Mouse (Mus musculus) intestine, postnatal 0 days (tissue): ENCODE measurements around the gene Usp47. TPM values are rescaled to one million over a fixed set of nuclear protein-coding genes. Genes with fewer than 3 reads are reported as not detected.
A peak's percentile ranks its signal among the peaks of the same experiment; 100 is the strongest.
"Not testable (repeated sequence)": the region's sequence is repeated elsewhere in the genome, so short reads cannot be mapped to it uniquely, and the experiment has no call there.

Experiments used
- ATAC-seq: fragments of 200-750 bp; cut with Nextera tagmentation; 2 replicates; pipeline ENCODE4 v1.8.0; 2017; ENCODE audit warnings: mild to moderate bottlenecking, moderate TSS enrichment, moderate library complexity
- H3K27ac ChIP-seq: fragments of 300-500 bp; sonication (generic); 2 replicates; pipeline ENCODE4 v1.5.1; 2014; ENCODE audit warnings: mild to moderate bottlenecking, low read depth, low read length, moderate library complexity
- H3K27me3 ChIP-seq: fragments of 300-500 bp; sonication (generic); replicated peaks from 2 replicates; pipeline ENCODE4 v1.6.1; 2014; ENCODE audit warnings: low read length, mixed read lengths; ENCODE audit not compliant: control insufficient read depth, insufficient read depth
- H3K36me3 ChIP-seq: fragments of 300-500 bp; sonication (generic); 2 replicates; pipeline ENCODE4 v1.6.1; 2014; ENCODE audit warnings: mild to moderate bottlenecking, moderate library complexity; ENCODE audit not compliant: control insufficient read depth, insufficient read depth
- H3K4me1 ChIP-seq: fragments of 300-500 bp; sonication (generic); replicated peaks from 2 replicates; pipeline ENCODE4 v1.6.1; 2014; ENCODE audit warnings: antibody characterized with exemption, low read length, mixed read lengths; ENCODE audit not compliant: control insufficient read depth, insufficient read depth
- H3K4me2 ChIP-seq: fragments of 300-500 bp; sonication (generic); replicated peaks from 2 replicates; pipeline ENCODE4 v1.6.1; 2014; ENCODE audit warnings: low read depth, mild to moderate bottlenecking, moderate library complexity
- H3K4me3 ChIP-seq: fragments of 300-500 bp; sonication (generic); 2 replicates; pipeline ENCODE4 v1.5.1; 2014; ENCODE audit warnings: low read depth, low read length
- H3K9ac ChIP-seq: fragments of 300-500 bp; sonication (generic); 2 replicates; pipeline ENCODE4 v1.6.1; 2014; ENCODE audit warnings: mild to moderate bottlenecking, low read depth, low read length
- H3K9me3 ChIP-seq: fragments of 300-500 bp; sonication (generic); 2 replicates; pipeline ENCODE4 v1.6.1; 2016; ENCODE audit warnings: mixed run types; ENCODE audit not compliant: control insufficient read depth
- CTCF ChIP-seq: sonication (generic); IDR thresholded peaks from 2 replicates; pipeline ENCODE4 v1.5.1; 2016; ENCODE audit warnings: low read depth, mild to moderate bottlenecking, control low read depth, antibody characterized with exemption, moderate library complexity
- WGBS: fragments of 180-500 bp; shearing (Covaris S2); extraction: QIAGEN DNeasy Blood & Tissue Kit; methylation state at CpG from one replicate; pipeline ENCODE4 v1.1.7; 2014; 5-methylcytosine and 5-hydroxymethylcytosine counted together
- polyA plus RNA-seq: library from polyadenylated mRNA; unstranded; fragments of >200 nt; fragmentation: Nextera tagmentation; extraction: Ambion mirVana; gene quantifications from 2 replicates; pipeline ENCODE4 v1.2.1, GENCODE M21; 2015

The Usp47 gene
- polyA plus RNA-seq, 1 experiment from 2014 or later, result 26.9 TPM

- H3K9ac ChIP-seq, result no peak overlapping the region
- H3K4me3 ChIP-seq, result no peak overlapping the region
- ATAC-seq, result no peak
- H3K27ac ChIP-seq, result no peak overlapping the region
- no peaks in the 10 kb centered on the region for H3K4me1 ChIP-seq
- no peaks in the 10 kb centered on the region for H3K9me3 ChIP-seq
- TF ChIP-seq CTCF, result peak; percentile 97
- no peak overlapping the region for H3K4me2 ChIP-seq
- peaks cover 47% of the 10 kb centered on the region for H3K36me3 ChIP-seq
- WGBS, result 33% methylated on average over 4 of the region's 4 CpGs
- no peaks in the 10 kb centered on the region for H3K27me3 ChIP-seq
These were observed 61.8 kb downstream of the Usp47 start for GRCm38 (mm10) chr7:112085062-112085461.

- Histone ChIP-seq H3K27me3 (no peaks in the 10 kb centered on the region), H3K36me3 (peaks cover 50% of the 10 kb centered on the region), H3K4me2 (no peak overlapping the region), H3K27ac (no peak overlapping the region), H3K4me1 (no peaks in the 10 kb centered on the region), H3K9ac (no peak overlapping the region), H3K9me3 (no peaks in the 10 kb centered on the region), H3K4me3 (no peak overlapping the region)
- 97% methylated on average over 2 of the region's 2 CpGs for WGBS
- TF ChIP-seq CTCF, result no peak
- ATAC-seq, result no peak
These were observed 62.9 kb downstream of the Usp47 start for GRCm38 (mm10) chr7:112086186-112086585.

- 84% methylated on average over 4 of the region's 4 CpGs for WGBS
- H3K4me3 ChIP-seq, H3K27me3 ChIP-seq, H3K27ac ChIP-seq, H3K9ac ChIP-seq, H3K9me3 ChIP-seq, H3K4me1 ChIP-seq, H3K4me2 ChIP-seq, ATAC-seq: not testable (repeated sequence)
- peaks cover 83% of the 10 kb centered on the region for H3K36me3 ChIP-seq
These were observed 71.6 kb downstream of the Usp47 start for GRCm38 (mm10) chr7:112094923-112095322.

GRCm38 (mm10) chr7:112100887-112101286 lies 77.6 kb downstream of the Usp47 start:
- WGBS, result 95% methylated on average over 2 of the region's 2 CpGs
- no peak for TF ChIP-seq CTCF

GRCm38 (mm10) chr7:112102933-112103332 lies 79.6 kb downstream of the Usp47 start:
- H3K27ac ChIP-seq, result no peak overlapping the region
- no peaks in the 10 kb centered on the region for H3K9me3 ChIP-seq
- H3K9ac ChIP-seq, result no peak overlapping the region
- no peaks in the 10 kb centered on the region for H3K4me1 ChIP-seq
- no peak for TF ChIP-seq CTCF
- no peak overlapping the region for H3K4me2 ChIP-seq
- H3K36me3 ChIP-seq, result peaks cover 78% of the 10 kb centered on the region
- no peak overlapping the region for H3K4me3 ChIP-seq
- 59% methylated on average over 5 of the region's 5 CpGs for WGBS
- ATAC-seq, result no peak
- no peaks in the 10 kb centered on the region for H3K27me3 ChIP-seq

More at GRCm38 (mm10) chr7:112100887-112101286, 77.6 kb downstream of the Usp47 start:
- no peaks in the 10 kb centered on the region for H3K27me3 ChIP-seq
- no peak overlapping the region for H3K4me3 ChIP-seq
- H3K36me3 ChIP-seq, result peaks cover 80% of the 10 kb centered on the region
- no peaks in the 10 kb centered on the region for H3K9me3 ChIP-seq
- H3K4me1 ChIP-seq, result no peaks in the 10 kb centered on the region
- no peak overlapping the region for H3K9ac ChIP-seq
- no peak overlapping the region for H3K27ac ChIP-seq
- no peak overlapping the region for H3K4me2 ChIP-seq
- no peak for ATAC-seq

- no peak overlapping the region for H3K4me2 ChIP-seq
- 54% methylated on average over 5 of the region's 5 CpGs for WGBS
- peaks cover 78% of the 10 kb centered on the region for H3K36me3 ChIP-seq
- H3K27me3 ChIP-seq, result no peaks in the 10 kb centered on the region
- TF ChIP-seq CTCF, result no peak
- ATAC-seq, result no peak
- no peak overlapping the region for H3K9ac ChIP-seq
- H3K4me3 ChIP-seq, result no peak overlapping the region
- no peak overlapping the region for H3K27ac ChIP-seq
- H3K9me3 ChIP-seq, result no peaks in the 10 kb centered on the region
- H3K4me1 ChIP-seq, result no peaks in the 10 kb centered on the region
These were observed 80.5 kb downstream of the Usp47 start for GRCm38 (mm10) chr7:112103816-112104215.

- TF ChIP-seq CTCF, result no peak
- Histone ChIP-seq H3K36me3 (peaks cover 59% of the 10 kb centered on the region), H3K4me3 (no peak overlapping the region), H3K27me3 (no peaks in the 10 kb centered on the region), H3K4me2 (no peak overlapping the region), H3K9me3 (no peaks in the 10 kb centered on the region), H3K4me1 (no peaks in the 10 kb centered on the region), H3K9ac (no peak overlapping the region), H3K27ac (no peak overlapping the region)
- ATAC-seq, result no peak
These were observed 85.5 kb downstream of the Usp47 start for GRCm38 (mm10) chr7:112108757-112109156.
